Mouse (Mus musculus) intestine, embryonic 16.5 days (tissue): ENCODE results near the gene Coq8a. TPM values are rescaled to one million over a fixed set of nuclear protein-coding genes. Genes with fewer than 3 reads are reported as not detected.

Source experiments
- ATAC-seq: fragments of 200-750 bp; cut with Nextera tagmentation; 2 replicates; pipeline ENCODE4 v1.8.0; 2017; ENCODE audit warnings: moderate TSS enrichment, moderate library complexity
- H3K27ac ChIP-seq: fragments of 300-500 bp; sonication (generic); 2 replicates; pipeline ENCODE4 v1.5.1; 2014; ENCODE audit warnings: mild to moderate bottlenecking, low read length
- H3K27me3 ChIP-seq: fragments of 300-500 bp; sonication (generic); replicated peaks from 2 replicates; pipeline ENCODE4 v1.6.1; 2014; ENCODE audit warnings: low read length, control low read depth, mixed read lengths; ENCODE audit not compliant: control insufficient read depth, insufficient read depth
- H3K36me3 ChIP-seq: fragments of 300-500 bp; sonication (generic); 2 replicates; pipeline ENCODE4 v1.6.1; 2014; ENCODE audit warnings: low read length, control low read depth; ENCODE audit not compliant: control insufficient read depth, insufficient read depth
- H3K4me1 ChIP-seq: fragments of 300-500 bp; sonication (generic); 2 replicates; pipeline ENCODE4 v1.6.1; 2014; ENCODE audit warnings: low read length, control low read depth, mixed read lengths; ENCODE audit not compliant: control insufficient read depth, insufficient read depth
- H3K4me2 ChIP-seq: fragments of 300-500 bp; sonication (generic); 2 replicates; pipeline ENCODE4 v1.6.1; 2014; ENCODE audit warnings: low read depth, low read length, control low read depth
- H3K4me3 ChIP-seq: fragments of 300-500 bp; sonication (generic); 2 replicates; pipeline ENCODE4 v1.5.1; 2014; ENCODE audit warnings: mild to moderate bottlenecking, low read length
- H3K9ac ChIP-seq: fragments of 300-500 bp; sonication (generic); 2 replicates; pipeline ENCODE4 v1.6.1; 2014; ENCODE audit warnings: low read depth, low read length
- H3K9me3 ChIP-seq: fragments of 300-500 bp; sonication (generic); 2 replicates; pipeline ENCODE4 v1.6.1; 2016; ENCODE audit warnings: low read length, control low read depth; ENCODE audit not compliant: control insufficient read depth
- WGBS: fragments of 180-500 bp; shearing (Covaris S2); extraction: QIAGEN DNeasy Blood & Tissue Kit; methylation state at CpG from one replicate; pipeline ENCODE4 v1.1.7; 2014; 5-methylcytosine and 5-hydroxymethylcytosine counted together
- polyA plus RNA-seq: library from polyadenylated mRNA; unstranded; fragments of >200 nt; fragmentation: Nextera tagmentation; extraction: Ambion mirVana; gene quantifications from 2 replicates; pipeline ENCODE4 v1.2.1, GENCODE M21; 2015

Gene Coq8a
- polyA plus RNA-seq, 1 experiment from 2014 or later: 24.8 TPM

DNA sequence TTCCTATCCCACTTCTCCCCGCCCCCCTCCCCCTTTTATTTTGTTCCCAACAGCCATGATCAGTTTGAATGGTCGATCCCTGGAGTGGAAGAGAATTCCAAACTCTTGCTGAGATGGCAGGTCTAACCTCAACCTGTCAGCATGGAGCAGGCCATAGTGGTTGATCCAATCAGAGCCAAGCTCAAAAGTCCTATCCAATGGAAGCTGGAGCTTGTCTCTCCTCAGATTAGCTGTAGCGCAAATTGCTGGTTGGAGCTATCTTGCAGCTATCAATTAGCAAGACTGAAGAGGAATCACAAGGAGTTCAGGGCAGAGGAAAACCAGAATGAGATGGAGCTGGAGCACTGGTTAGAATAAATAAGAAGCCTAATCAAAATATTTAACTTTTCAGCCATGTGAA lies 9.0 kb upstream of the Coq8a start:
- H3K4me1 ChIP-seq: no peaks in the 10 kb centered on the region
- 76% methylated on average over 3 of the region's 3 CpGs for WGBS
- H3K9ac ChIP-seq: no peak overlapping the region
- no peaks in the 10 kb centered on the region for H3K36me3 ChIP-seq
- H3K27me3 ChIP-seq: no peaks in the 10 kb centered on the region
- H3K9me3 ChIP-seq: no peaks in the 10 kb centered on the region
- no peak overlapping the region for H3K27ac ChIP-seq
- ATAC-seq: no peak
- H3K4me3 ChIP-seq: no peak overlapping the region
- no peak overlapping the region for H3K4me2 ChIP-seq

DNA sequence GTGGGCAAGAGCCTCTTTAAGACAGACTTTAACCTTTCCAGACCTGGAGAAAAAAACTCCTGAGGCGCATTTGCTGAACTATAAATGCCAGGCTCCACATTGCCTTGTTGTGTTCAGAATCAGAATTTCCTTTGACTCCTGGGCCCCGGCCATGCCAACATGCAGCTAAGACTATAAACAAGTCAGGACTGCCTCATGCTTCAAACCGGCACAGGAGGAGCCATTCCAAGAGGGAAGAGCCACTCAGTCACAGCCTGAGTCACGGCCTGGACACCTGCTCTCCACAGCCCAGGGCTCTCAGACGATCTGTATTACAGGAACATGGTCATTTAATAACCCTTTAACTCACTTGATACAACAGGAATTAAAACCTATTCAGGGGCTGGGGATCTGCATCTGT lies 1.3 kb upstream of the Coq8a start:
- WGBS: 52% methylated on average over 5 of the region's 5 CpGs
- Histone ChIP-seq H3K4me1 (peaks cover 5% of the 10 kb centered on the region; the same call in 1 of the 2 replicates), H3K9ac (no peak overlapping the region), H3K4me3 (no peak overlapping the region), H3K27me3 (no peaks in the 10 kb centered on the region), H3K36me3 (no peaks in the 10 kb centered on the region), H3K4me2 (no peak overlapping the region), H3K9me3 (no peaks in the 10 kb centered on the region), H3K27ac (no peak overlapping the region)
- no peak for ATAC-seq

DNA sequence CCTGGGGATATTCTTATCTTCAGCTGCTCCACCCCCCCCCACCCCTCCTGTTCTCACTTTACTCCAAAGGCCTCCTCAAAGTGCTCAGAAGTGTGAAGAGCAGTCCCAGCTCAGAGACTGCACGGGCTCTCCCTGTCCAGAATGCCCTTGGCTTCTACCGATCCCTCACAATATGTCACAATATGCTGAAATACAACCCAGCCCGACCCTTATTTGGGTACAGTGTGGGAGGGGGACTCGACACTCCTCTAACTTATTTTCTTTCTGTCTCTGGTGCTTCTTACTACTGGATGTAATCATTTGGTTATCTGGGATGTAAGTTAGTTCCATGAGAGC lies 281 bp upstream of the Coq8a start:
- no peaks in the 10 kb centered on the region for H3K36me3 ChIP-seq
- H3K4me3 ChIP-seq: no peak overlapping the region
- no peak overlapping the region for H3K9ac ChIP-seq
- H3K9me3 ChIP-seq: no peaks in the 10 kb centered on the region
- WGBS: 64% methylated on average over 4 of the region's 4 CpGs
- no peak for ATAC-seq
- no peaks in the 10 kb centered on the region for H3K27me3 ChIP-seq
- H3K27ac ChIP-seq: no peak overlapping the region
- H3K4me2 ChIP-seq: no peak overlapping the region
- H3K4me1 ChIP-seq: peaks cover 10% of the 10 kb centered on the region

DNA sequence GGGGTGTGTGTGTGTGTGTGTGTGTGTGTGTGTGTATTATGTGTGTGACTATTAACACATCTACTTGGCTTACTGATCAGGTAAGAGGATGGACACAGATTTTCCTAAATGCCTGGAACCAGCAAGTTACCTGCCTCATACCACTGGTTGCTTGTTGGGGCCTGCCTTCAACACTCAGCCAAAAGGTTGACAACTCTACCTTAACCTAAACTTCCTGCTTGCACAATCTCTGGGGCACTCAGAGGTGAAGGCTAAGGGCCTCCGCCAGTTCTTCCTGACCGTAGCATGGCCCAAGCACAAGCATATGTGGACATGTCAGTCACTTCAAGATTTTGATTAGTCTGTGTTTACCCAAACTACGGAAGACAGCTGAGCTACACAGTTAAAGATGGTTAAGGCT lies 1.4 kb downstream of the Coq8a start:
- Histone ChIP-seq H3K4me1 (peaks cover 19% of the 10 kb centered on the region), H3K9ac (no peak overlapping the region), H3K9me3 (no peaks in the 10 kb centered on the region), H3K27me3 (no peaks in the 10 kb centered on the region), H3K4me3 (no peak overlapping the region), H3K36me3 (no peaks in the 10 kb centered on the region), H3K4me2 (no peak overlapping the region), H3K27ac (no peak overlapping the region)
- ATAC-seq: no peak
- WGBS: 57% methylated on average over 3 of the region's 3 CpGs

DNA sequence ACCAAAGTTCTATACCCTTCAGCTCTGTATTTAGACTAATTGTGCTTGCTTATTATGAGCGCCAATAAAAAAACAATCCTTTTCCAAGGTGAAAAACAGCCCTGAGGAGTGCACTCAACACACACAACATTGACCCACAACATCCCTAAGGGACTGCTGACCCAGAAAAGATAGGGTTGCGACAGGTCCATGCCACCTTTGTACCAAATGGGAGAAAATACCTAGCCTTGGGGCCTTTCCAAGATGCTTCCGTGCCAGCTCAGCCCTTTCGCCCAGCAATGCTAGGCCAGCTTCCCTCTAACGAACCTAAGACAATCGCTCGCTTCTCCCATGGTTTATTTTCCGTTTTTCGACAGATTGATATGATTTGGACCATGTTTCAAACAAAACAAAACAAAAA lies 2.9 kb downstream of the Coq8a start:
- H3K4me3 ChIP-seq: peak overlapping the region; percentile 73
- H3K4me1 ChIP-seq: peaks cover 19% of the 10 kb centered on the region
- 91% methylated on average over 9 of the region's 9 CpGs for WGBS
- no peaks in the 10 kb centered on the region for H3K9me3 ChIP-seq
- H3K27me3 ChIP-seq: no peaks in the 10 kb centered on the region
- no peak overlapping the region for H3K27ac ChIP-seq
- no peak for ATAC-seq
- no peaks in the 10 kb centered on the region for H3K36me3 ChIP-seq
- peak overlapping the region; percentile 84 for H3K4me2 ChIP-seq
- H3K9ac ChIP-seq: peak overlapping the region; percentile 65; the same call in 1 of the 2 replicates

DNA sequence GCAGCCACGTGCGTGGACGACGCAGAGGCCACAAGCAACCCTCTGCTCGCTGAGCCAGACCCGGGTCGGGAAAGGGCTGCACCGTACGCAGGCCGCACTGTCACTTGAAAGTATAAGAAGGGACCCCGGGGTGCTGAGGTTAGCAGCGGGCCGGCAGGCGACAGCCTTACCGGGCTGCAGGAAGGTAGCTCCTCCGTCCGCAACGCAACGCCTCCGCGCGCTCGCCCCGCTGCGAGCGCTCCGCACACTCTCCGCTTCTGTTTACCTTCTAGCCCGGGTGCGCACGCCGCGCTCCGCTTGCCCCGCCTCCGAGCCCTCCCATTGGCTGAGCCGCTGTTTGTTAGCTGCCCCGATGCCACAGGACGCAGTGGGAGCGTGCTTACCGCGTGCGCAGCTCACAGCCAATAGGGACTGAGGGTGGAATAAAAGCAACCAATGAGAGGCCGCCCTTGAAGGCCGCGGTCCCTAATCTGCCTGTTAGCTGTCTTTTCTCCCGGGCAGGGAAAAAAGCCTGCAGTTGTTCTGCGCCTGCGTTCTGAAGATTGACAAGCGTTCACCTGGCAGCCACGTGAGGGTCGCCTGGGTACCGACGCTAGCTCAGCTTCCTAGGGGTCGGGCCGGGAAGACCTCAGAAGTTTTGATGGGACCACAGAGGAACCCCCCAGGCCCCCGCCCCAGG lies 3.6 kb downstream of the Coq8a start:
- Histone ChIP-seq H3K36me3 (no peaks in the 10 kb centered on the region), H3K27me3 (no peaks in the 10 kb centered on the region), H3K27ac (0 out of 2 replicates have a peak overlapping the region, but pooled peaks have one; percentile 3), H3K4me2 (peak overlapping the region; percentile 84), H3K9ac (peak overlapping the region; percentile 72), H3K4me1 (peaks cover 19% of the 10 kb centered on the region), H3K9me3 (no peaks in the 10 kb centered on the region), H3K4me3 (peak overlapping the region; percentile 73)
- WGBS: under 1% methylated on average over 57 of the region's 57 CpGs
- peak; percentile 99 for ATAC-seq

DNA sequence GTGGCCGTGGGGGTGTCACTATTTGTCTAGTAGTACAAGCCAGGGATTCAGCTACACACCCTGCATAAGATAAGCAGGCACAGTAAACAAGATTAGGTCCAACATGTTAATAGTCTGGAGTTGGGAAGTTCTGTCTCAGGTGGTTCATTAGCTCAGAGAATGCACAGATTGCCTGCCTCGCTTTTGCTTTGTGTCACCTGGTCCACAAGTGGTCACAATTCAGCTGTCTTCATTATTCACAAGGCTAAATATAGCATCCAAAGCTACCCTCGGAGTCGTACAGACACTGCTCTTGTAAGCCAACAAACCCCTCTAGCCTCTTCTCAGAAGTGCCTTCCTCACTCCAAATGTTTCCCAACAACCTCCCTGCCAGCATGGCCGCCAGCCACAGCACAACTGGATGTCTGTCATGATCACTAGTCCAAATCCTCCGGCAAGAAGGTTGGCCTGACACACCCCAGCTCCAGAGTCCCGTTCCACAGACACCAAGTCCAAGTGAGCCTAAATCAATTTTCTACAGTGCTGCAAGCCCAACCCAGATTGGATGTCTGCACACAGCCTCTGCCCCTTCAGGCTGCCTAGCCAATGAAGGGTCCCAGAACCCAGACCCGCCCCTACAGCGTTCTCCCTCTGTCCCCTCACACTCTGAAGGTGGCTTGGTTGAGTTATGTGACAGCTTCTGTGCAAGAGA lies 4.5 kb downstream of the Coq8a start:
- H3K4me1 ChIP-seq: peaks cover 19% of the 10 kb centered on the region
- 18% methylated on average over 9 of the region's 9 CpGs for WGBS
- peak overlapping the region; percentile 82 for H3K4me2 ChIP-seq
- no peaks in the 10 kb centered on the region for H3K36me3 ChIP-seq
- no peaks in the 10 kb centered on the region for H3K9me3 ChIP-seq
- ATAC-seq: peak; percentile 58
- peak overlapping the region; percentile 73 for H3K4me3 ChIP-seq
- no peaks in the 10 kb centered on the region for H3K27me3 ChIP-seq
- peak overlapping the region; percentile 3; the same call in 1 of the 2 replicates for H3K27ac ChIP-seq
- H3K9ac ChIP-seq: peak overlapping the region; percentile 72

DNA sequence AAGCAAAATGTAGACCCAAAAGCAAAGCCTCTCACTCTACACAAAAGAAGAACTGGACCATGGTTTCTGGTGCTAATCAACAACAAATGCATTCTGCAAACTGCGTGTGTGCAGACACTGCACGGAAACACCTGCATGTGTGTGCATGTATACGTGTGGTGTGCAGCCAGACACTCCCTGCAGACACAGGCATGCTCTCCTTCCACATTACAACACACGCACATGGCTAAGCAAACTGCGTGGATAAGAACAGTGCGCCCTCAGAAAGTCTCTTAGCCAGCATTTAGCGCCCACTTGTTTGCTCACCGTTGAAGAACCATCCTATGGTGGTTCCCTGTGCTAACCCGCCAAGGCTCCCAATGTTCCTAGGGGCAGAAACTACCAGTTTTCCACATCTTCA lies 5.4 kb downstream of the Coq8a start:
- no peak for ATAC-seq
- Histone ChIP-seq H3K4me1 (peaks cover 19% of the 10 kb centered on the region), H3K4me2 (peak overlapping the region; percentile 82; the same call in 1 of the 2 replicates), H3K27ac (no peak overlapping the region), H3K9me3 (no peaks in the 10 kb centered on the region), H3K9ac (no peak overlapping the region), H3K27me3 (no peaks in the 10 kb centered on the region), H3K36me3 (no peaks in the 10 kb centered on the region), H3K4me3 (no peak overlapping the region)
- WGBS: 86% methylated on average over 9 of the region's 9 CpGs

DNA sequence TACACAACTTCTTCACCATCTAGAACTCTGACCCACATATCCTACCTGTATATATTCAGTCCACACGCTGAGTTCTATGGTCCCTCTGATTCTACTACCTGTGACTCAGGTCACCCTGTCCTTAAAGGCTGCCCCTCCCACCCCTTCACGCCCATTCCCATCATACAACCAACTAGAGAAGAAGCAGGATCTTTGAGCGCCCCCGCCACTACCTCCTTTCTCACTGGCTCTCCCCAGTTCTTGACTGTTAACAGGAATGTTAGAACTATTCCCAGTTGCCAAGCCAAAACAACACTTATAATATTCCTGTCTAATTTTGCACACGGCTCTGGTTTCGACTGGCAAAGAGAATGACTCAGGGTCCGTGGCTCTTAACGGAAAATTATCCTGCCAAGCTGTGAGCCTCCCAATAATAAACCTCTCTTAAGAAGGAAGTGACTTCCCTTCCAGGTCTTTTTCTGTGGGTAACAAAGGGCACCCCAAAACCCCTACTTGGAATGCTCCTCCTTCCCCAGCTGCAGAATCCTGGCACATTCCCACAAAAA lies 5.9 kb downstream of the Coq8a start:
- Histone ChIP-seq H3K4me2 (no peak overlapping the region), H3K9ac (no peak overlapping the region), H3K27ac (no peak overlapping the region), H3K36me3 (no peaks in the 10 kb centered on the region), H3K4me3 (no peak overlapping the region), H3K4me1 (peaks cover 19% of the 10 kb centered on the region), H3K9me3 (no peaks in the 10 kb centered on the region), H3K27me3 (no peaks in the 10 kb centered on the region)
- 76% methylated on average over 8 of the region's 8 CpGs for WGBS
- ATAC-seq: no peak
